Mouse (Mus musculus) embryonic facial prominence, embryonic 15.5 days (tissue): ENCODE data around the gene Ftsj3. TPM values are rescaled to one million over a fixed set of nuclear protein-coding genes. Genes with fewer than 3 reads are reported as not detected.

Experiments used
- ATAC-seq: fragments of 200-750 bp; cut with Nextera tagmentation; 2 replicates; pipeline ENCODE4 v1.8.0; 2017; ENCODE audit warnings: low read depth, moderate TSS enrichment; ENCODE audit not compliant: insufficient number of reproducible peaks, low FRiP score, low TSS enrichment
- H3K27ac ChIP-seq: fragments of 300-500 bp; sonication (generic); replicated peaks from 2 replicates; pipeline ENCODE4 v1.5.1; 2015; ENCODE audit warnings: mild to moderate bottlenecking, inconsistent platforms
- H3K27me3 ChIP-seq: fragments of 300-500 bp; sonication (generic); 2 replicates; pipeline ENCODE4 v1.6.1; 2015; ENCODE audit warnings: inconsistent platforms
- H3K36me3 ChIP-seq: fragments of 300-500 bp; sonication (generic); 2 replicates; pipeline ENCODE4 v1.6.1; 2015; ENCODE audit warnings: mild to moderate bottlenecking, inconsistent platforms
- H3K4me1 ChIP-seq: fragments of 300-500 bp; sonication (generic); 2 replicates; pipeline ENCODE4 v1.6.1; 2015; ENCODE audit warnings: inconsistent platforms
- H3K4me2 ChIP-seq: fragments of 300-500 bp; sonication (generic); replicated peaks from 2 replicates; pipeline ENCODE4 v1.6.1; 2015; ENCODE audit warnings: mild to moderate bottlenecking, inconsistent platforms
- H3K4me3 ChIP-seq: fragments of 300-500 bp; sonication (generic); replicated peaks from 2 replicates; pipeline ENCODE4 v1.5.1; 2015; ENCODE audit warnings: mild to moderate bottlenecking, inconsistent platforms
- H3K9ac ChIP-seq: fragments of 300-500 bp; sonication (generic); 2 replicates; pipeline ENCODE4 v1.6.1; 2015; ENCODE audit warnings: inconsistent platforms
- H3K9me3 ChIP-seq: fragments of 300-500 bp; sonication (generic); replicated peaks from 2 replicates; pipeline ENCODE4 v1.6.1; 2016; ENCODE audit warnings: inconsistent platforms
- WGBS: fragments of 180-500 bp; shearing (Covaris S2); methylation state at CpG from one replicate; pipeline ENCODE4 v1.1.7; 2015; 5-methylcytosine and 5-hydroxymethylcytosine counted together
- polyA plus RNA-seq: library from polyadenylated mRNA; unstranded; fragments of >200 nt; fragmentation: Nextera tagmentation; extraction: Ambion mirVana; gene quantifications from 2 replicates; pipeline ENCODE4 v1.2.1, GENCODE M21; 2015

Gene Ftsj3
- polyA plus RNA-seq, 1 experiment from 2014 or later: 54.7 TPM

DNA sequence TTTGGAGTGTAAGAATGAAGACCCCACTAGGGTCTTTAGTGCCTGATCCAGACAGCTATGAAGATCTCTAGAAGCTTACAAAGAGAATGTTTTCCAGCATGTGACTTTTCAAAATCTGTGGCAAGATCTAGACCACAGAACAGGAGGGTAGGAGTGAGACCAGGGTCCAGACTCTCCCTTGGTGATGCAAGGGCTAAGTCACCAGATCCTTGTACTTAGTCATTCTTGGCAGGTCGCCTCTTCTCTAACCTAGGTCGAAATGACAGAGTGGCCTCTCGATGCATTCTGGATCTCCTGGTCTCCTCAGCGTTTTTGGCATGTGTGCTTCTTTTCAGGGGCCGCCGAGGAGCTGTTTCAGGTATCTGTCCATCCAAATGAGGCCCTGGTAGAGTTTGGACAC, 26.6 kb upstream of the Ftsj3 start:
- peaks cover 15% of the 10 kb centered on the region for H3K4me1 ChIP-seq
- H3K4me3 ChIP-seq: no peak overlapping the region
- no peak overlapping the region for H3K4me2 ChIP-seq
- no peak overlapping the region for H3K27ac ChIP-seq
- no peak overlapping the region for H3K9ac ChIP-seq
- no peak for ATAC-seq
- H3K9me3 ChIP-seq: no peaks in the 10 kb centered on the region
- 89% methylated on average over 6 of the region's 6 CpGs for WGBS
- H3K27me3 ChIP-seq: no peaks in the 10 kb centered on the region
- H3K36me3 ChIP-seq: no peaks in the 10 kb centered on the region

DNA sequence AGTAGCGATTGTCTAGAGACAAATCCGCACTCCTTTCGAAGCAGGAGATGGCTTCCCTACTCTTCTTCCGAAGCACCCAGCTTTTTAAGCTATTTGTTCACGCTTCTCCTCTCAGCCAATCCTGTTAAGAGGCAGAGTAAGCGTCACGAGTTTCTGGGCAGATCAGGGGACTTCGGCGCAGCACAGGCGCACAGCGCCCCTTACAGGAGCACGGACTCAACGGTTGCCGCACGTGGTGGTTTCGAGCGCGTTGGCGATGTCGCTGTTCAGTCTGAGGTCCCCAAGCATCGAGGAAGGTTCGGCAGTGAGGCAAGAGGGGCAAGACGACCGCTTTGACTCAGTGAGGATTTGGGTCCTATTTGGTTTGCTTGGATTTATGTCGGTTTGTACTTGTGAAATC, 20.6 kb upstream of the Ftsj3 start, which contains the start of gene Tcam1:
TSS of gene Tcam1 (plus strand) at position 219 of the 400 bp plus-strand sequence.
- no peaks in the 10 kb centered on the region for H3K36me3 ChIP-seq
- peak within 1 kb of the TSS; percentile 94 for H3K27ac ChIP-seq
- no peaks in the 10 kb centered on the region for H3K27me3 ChIP-seq
- 4% methylated on average over 25 of the region's 25 CpGs for WGBS
- no peaks in the 10 kb centered on the region for H3K9me3 ChIP-seq
- H3K4me1 ChIP-seq: peaks cover 35% of the 10 kb centered on the region
- peak within 1 kb of the TSS; percentile 56 for H3K4me2 ChIP-seq
- peak within 1 kb of the TSS; percentile 24 for H3K4me3 ChIP-seq
- H3K9ac ChIP-seq: no peak within 1 kb of the TSS
- ATAC-seq: peak; percentile 50; the same call in 1 of the 2 replicates

DNA sequence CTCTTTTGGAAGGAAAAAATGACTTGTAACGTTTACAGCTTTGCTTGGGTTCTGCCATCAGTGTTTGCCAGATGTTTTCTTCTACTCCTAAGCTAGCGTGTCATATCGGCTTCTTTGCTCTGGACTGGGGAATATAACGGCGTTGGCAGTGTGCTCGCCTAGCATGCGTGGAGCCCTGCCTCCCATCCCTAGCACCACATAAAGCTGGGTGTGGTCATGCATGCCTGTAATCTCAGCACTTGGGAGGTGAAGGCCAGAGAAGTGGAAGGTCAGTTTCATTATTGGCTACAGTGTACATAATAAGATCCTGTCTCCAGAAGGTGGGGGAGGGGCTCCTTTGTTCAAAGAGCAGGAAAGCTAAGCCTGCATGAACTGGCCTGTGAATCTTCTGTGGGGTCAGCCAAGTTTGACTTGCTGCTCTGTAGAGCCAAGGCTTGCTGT, 19.1 kb upstream of the Ftsj3 start:
- Histone ChIP-seq H3K9ac (no peak overlapping the region), H3K27me3 (no peaks in the 10 kb centered on the region), H3K4me3 (no peak overlapping the region), H3K27ac (peak overlapping the region; percentile 94), H3K36me3 (no peaks in the 10 kb centered on the region), H3K4me1 (peaks cover 49% of the 10 kb centered on the region), H3K9me3 (no peaks in the 10 kb centered on the region), H3K4me2 (no peak overlapping the region)
- WGBS: 37% methylated on average over 7 of the region's 7 CpGs
- no peak for ATAC-seq

DNA sequence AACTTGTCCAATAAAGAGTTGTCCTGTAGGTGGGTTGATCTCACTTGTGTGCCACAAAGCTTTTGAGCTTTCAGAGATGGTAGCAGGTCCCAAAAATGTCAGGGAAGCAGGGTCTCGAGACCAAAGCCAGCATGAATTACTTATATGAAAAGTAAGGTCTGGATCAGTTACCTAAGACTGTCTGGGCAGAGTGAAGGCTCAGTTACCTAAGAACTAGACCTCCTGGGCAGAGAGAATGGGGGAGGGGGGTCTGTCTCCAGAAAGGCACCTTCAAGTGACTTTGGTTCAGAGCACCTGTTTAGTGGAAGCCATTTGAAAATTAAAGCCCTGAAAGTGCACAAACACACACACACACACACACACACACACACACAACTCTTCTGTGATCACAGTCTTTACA, 18.5 kb upstream of the Ftsj3 start:
- no peak overlapping the region for H3K9ac ChIP-seq
- no peak overlapping the region for H3K4me3 ChIP-seq
- WGBS: 75% methylated on average over 1 of the region's 1 CpGs
- no peaks in the 10 kb centered on the region for H3K36me3 ChIP-seq
- no peak for ATAC-seq
- peak overlapping the region; percentile 94 for H3K27ac ChIP-seq
- H3K4me2 ChIP-seq: no peak overlapping the region
- no peaks in the 10 kb centered on the region for H3K9me3 ChIP-seq
- H3K4me1 ChIP-seq: peaks cover 52% of the 10 kb centered on the region
- H3K27me3 ChIP-seq: no peaks in the 10 kb centered on the region

DNA sequence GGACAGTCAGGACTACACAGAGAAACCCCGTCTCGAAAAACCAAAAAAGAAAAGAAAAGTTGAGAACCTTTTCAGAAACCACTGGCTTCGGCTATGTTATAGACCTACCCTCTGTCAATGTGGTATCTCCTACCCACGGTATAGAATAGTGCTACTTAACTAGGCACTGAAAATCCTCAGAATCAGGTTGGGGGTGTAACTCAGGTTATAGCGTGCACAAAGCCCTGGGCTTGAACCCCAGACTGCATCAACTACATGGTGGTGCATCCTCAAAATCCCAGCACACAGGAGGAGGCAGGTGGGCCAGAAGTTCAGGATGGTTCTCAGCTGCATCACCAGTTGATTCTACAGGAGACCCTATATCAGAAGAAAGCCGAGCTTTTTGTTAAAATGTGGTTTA, 17.9 kb upstream of the Ftsj3 start:
- Histone ChIP-seq H3K27me3 (no peaks in the 10 kb centered on the region), H3K4me3 (no peak overlapping the region), H3K9me3 (no peaks in the 10 kb centered on the region), H3K4me1 (peaks cover 57% of the 10 kb centered on the region), H3K9ac (no peak overlapping the region), H3K4me2 (peak overlapping the region; percentile 73), H3K27ac (peak overlapping the region; percentile 94), H3K36me3 (no peaks in the 10 kb centered on the region)
- ATAC-seq: no peak
- WGBS: 87% methylated on average over 6 of the region's 6 CpGs

DNA sequence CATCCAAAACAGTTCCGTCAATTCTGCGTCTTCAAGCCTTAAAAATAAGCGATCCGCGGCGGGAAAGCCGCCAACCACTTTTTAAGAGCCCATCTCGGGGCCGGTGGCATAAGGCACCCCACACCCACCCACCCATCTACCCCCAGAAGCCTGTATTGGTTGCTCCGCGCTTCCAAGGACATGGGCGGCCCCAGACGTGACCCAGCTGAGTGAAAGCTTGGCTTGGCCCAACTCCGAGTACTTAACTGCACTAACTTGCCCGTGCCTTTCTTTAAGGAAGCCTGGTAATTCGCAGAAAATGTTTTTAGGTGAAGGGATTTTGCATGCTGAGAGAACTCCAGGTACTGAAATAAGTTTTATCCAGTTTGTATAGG, 17.4 kb upstream of the Ftsj3 start:
- Histone ChIP-seq H3K4me1 (peaks cover 62% of the 10 kb centered on the region), H3K27ac (peak overlapping the region; percentile 94), H3K4me2 (peak overlapping the region; percentile 73), H3K4me3 (peak overlapping the region; percentile 87), H3K36me3 (no peaks in the 10 kb centered on the region), H3K9ac (peak overlapping the region; percentile 42), H3K9me3 (no peaks in the 10 kb centered on the region), H3K27me3 (no peaks in the 10 kb centered on the region)
- 12% methylated on average over 16 of the region's 16 CpGs for whole genome bisulfite sequencing
- no peak for ATAC-seq

DNA sequence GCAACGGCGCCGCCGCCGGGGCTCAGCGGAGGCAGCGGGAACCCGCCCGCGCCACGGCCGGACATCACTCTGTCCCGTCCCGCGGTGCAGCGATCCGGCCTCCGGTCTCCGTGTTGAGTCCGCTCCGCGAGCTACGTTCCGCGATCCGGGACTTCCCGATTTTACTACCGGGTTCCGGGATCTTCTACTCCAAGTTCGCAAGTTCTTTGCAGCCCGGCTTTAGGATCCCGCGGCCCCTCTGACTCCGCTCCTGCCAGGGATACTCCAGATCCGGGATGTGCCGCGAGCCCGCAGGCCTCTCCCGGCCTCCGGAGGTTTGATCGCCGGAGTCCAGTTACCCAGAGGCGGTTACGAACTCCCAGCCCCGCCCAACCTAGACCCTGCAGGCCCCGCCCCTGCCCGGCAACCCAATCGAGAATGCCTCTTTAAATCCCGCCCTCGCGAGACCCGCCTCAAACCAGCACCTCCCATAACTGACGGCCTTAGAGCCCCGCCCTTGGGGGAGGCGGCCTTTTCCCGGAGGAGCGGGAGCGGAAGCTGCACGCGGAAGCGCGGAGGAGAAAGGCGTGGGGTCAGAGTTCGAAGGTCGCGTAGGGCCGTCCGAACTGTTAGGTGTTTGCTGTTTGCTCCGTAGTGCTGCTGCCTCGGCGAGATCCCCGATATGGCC, 16.9 kb upstream of the Ftsj3 start, which contains the start of gene Smarcd2:
TSS of gene Smarcd2 (minus strand) at position 329 of the 667 bp plus-strand sequence.
- H3K27ac ChIP-seq: peak within 1 kb of the TSS; percentile 94
- peak within 1 kb of the TSS; percentile 87 for H3K4me3 ChIP-seq
- peak; percentile 91 for ATAC-seq
- WGBS: under 1% methylated on average over 66 of the region's 72 CpGs
- H3K36me3 ChIP-seq: no peaks in the 10 kb centered on the region
- peak within 1 kb of the TSS; percentile 98 for H3K9ac ChIP-seq
- H3K9me3 ChIP-seq: no peaks in the 10 kb centered on the region
- H3K4me1 ChIP-seq: peaks cover 67% of the 10 kb centered on the region
- H3K27me3 ChIP-seq: no peaks in the 10 kb centered on the region
- H3K4me2 ChIP-seq: peak within 1 kb of the TSS; percentile 73

DNA sequence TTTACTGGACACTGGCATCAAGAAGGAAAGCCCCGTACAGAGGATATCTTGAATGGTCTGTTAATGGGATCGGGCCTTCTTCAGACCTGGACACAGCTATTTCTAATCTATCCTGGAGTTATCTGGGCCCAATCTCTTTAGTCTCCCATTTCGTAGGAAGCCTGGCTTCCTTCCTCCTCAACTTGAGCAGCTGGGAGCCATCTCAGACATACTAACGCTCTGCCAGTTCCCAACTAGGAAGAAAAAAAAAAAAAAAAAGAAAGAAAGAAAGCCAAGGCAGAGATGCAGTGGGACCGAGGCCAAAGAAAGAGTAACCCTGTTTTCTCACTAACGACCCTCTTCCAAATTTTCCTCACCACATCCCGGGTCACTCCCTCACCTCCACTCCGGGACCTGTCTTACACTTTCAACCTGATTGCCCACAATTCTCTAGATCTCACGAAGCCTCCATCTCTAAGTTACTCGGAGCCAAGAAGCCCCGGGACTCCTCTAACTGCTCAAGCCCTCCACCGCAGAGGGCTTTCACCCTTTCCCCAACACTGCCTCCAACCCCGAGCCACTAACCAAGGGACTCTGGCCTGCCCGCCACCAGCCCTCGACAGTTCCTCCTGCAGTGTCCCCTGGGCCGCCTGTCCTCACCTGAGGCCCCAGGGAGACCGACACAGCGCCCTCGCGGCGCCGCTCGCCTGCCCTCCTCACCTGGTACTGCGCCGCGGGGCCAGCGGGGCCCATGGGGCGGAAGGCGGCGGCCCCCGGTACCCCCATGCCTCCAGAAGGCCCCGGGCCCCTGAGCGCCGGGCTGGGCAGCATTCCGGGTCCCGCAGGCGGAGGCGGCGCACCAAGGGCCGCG, 16.1 kb upstream of the Ftsj3 start:
- peak; percentile 26 for ATAC-seq
- Histone ChIP-seq H3K9me3 (no peaks in the 10 kb centered on the region), H3K4me3 (peak overlapping the region; percentile 87), H3K4me1 (peaks cover 75% of the 10 kb centered on the region), H3K4me2 (peak overlapping the region; percentile 73), H3K36me3 (peaks cover 4% of the 10 kb centered on the region; the same call in 1 of the 2 replicates), H3K27me3 (no peaks in the 10 kb centered on the region), H3K27ac (peak overlapping the region; percentile 94), H3K9ac (peak overlapping the region; percentile 98)
- under 1% methylated on average over 41 of the region's 41 CpGs for WGBS

DNA sequence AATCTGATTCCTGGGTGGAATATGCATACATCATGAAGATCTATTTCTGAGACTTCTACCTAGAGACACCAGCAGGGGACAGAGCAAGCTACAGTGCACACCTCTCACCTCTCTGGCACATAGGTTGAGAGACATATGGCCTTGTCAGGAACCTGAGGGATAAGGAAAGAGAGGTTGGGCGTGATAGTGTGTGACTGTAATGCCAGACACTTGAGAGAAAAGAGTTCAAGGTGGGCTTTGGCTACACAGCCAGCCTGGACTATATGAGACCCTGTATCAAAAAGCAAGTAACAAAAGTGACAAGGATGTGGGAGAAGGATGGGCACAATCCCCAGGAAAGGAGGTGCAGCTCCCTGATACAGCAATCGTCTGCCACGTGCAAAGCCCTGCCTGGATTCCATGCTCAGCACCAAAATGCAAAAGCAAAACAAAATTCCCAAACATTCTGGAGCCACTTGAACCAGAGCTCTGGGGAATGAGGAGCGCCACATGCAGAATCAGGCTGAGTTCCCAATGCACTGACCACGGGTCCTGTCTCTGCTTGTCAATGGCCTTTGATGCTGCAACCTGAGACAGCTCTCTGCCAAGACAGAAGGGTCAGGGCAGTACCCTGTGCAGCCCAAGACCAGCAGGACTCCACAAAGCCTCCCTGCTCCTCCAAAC, 15.4 kb upstream of the Ftsj3 start:
- no peak for ATAC-seq
- H3K36me3 ChIP-seq: peaks cover 11% of the 10 kb centered on the region
- no peaks in the 10 kb centered on the region for H3K9me3 ChIP-seq
- peaks cover 69% of the 10 kb centered on the region for H3K4me1 ChIP-seq
- peak overlapping the region; percentile 87 for H3K4me3 ChIP-seq
- peak overlapping the region; percentile 73 for H3K4me2 ChIP-seq
- H3K27ac ChIP-seq: peak overlapping the region; percentile 94
- no peaks in the 10 kb centered on the region for H3K27me3 ChIP-seq
- WGBS: 20% methylated on average over 5 of the region's 5 CpGs
- peak overlapping the region; percentile 98 for H3K9ac ChIP-seq

DNA sequence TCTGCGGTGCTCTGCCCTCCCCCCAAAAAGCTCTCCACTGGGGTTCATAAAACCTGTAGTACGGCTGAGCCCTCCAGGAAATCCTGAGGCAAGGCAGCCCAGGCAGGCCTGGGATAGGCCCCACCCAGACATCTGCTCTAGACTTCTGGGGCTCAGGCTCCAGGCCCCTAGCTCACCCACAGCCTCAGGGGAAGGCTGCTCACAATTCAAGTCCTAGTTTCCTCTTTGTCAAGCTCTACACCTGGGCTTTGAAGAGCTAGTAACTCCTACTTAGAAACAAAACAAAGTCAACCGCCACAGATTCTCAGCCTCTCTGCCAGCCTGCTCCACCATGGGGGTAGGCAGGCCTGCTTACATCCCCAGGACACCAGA, 13.2 kb upstream of the Ftsj3 start:
- H3K27me3 ChIP-seq: no peaks in the 10 kb centered on the region
- H3K9me3 ChIP-seq: no peaks in the 10 kb centered on the region
- H3K27ac ChIP-seq: peak overlapping the region; percentile 89
- peak overlapping the region; percentile 44 for H3K4me2 ChIP-seq
- peaks cover 50% of the 10 kb centered on the region for H3K4me1 ChIP-seq
- no peak overlapping the region for H3K9ac ChIP-seq
- H3K36me3 ChIP-seq: peaks cover 33% of the 10 kb centered on the region
- ATAC-seq: no peak
- 20% methylated on average over 3 of the region's 3 CpGs for WGBS
- H3K4me3 ChIP-seq: peak overlapping the region; percentile 13
